Comparison of ENCODE assay signal across 1 mouse cellular context in the genomic region with DNA sequence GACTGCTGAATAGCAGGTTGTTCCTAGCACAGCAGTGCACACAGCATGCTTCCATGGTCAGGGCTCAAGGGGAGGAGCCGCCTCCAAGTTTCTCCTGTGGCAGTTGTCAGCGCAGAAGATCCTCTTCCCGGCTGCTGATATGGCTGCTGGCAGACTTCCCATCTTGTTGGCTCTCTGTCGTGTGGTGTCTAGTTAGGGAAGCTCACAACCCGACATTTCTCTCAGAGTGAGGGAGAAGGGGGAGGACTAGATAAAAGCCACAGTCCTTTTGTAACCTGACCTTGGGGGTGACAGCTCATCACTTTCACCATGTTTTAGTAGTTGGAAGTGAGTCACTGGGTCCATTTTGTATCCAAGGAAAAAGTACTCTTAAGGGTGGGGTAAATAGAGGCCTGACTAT.
TF ChIP-seq lines count a peak whose summit lies in the region.

No protein-coding gene starts in this region.

TF ChIP-seq in MEL, 35 proteins besides CTCF, POLR2A, EP300 and RAD21 (continued from another document):
- peak; percentile 69; the same call in 1 of the 2 replicates for TF ChIP-seq ELF1 (IDR thresholded peaks at IDR 0.05; ENCODE audit: low read depth, low read length)
- TF ChIP-seq ETS1 (IDR thresholded peaks at IDR 0.05; ENCODE audit: low read depth, low read length) = peak; percentile 92
- TF ChIP-seq MEF2A (IDR thresholded peaks at IDR 0.05; ENCODE audit: extremely low read depth, insufficient replicate concordance, low read depth, low read length, poor library complexity, severe bottlenecking) = no peak; the same call in 1 of the 2 replicates
- TF ChIP-seq ZC3H11A (IDR thresholded peaks at IDR 0.05; ENCODE audit: low read depth, low read length) = no peak
- TF ChIP-seq TCF12 (IDR thresholded peaks at IDR 0.05; ENCODE audit: low read depth, low read length) = peak; percentile 84
- TF ChIP-seq MAFK (IDR thresholded peaks at IDR 0.05; ENCODE audit: borderline replicate concordance, low read depth, low read length) = peak; percentile 61; the same call in 1 of the 2 replicates
- no peak; the same call in 1 of the 2 replicates for TF ChIP-seq SMC3 (IDR thresholded peaks at IDR 0.05; ENCODE audit: low read depth, low read length)
- TF ChIP-seq JUND (IDR thresholded peaks at IDR 0.05; ENCODE audit: low read depth, low read length) = no peak; the same call in 1 of the 2 replicates
- TF ChIP-seq SIN3A (IDR thresholded peaks at IDR 0.05; ENCODE audit: low read length) = peak; percentile 83
- peak; percentile 79 for TF ChIP-seq MXI1 (IDR thresholded peaks at IDR 0.05; ENCODE audit: low read depth, low read length)
- no peak for TF ChIP-seq KAT2A (conservative IDR thresholded peaks at IDR 0.05; ENCODE audit: low read depth, low read length)
- TF ChIP-seq TBP (IDR thresholded peaks at IDR 0.05; ENCODE audit: low read depth, low read length) = 0 out of 2 replicates have a peak, but pooled peaks have one; percentile 38
- peak; percentile 17; the same call in 1 of the 2 replicates for TF ChIP-seq NRF1 (IDR thresholded peaks at IDR 0.05; ENCODE audit: insufficient read depth, low read depth, low read length, poor library complexity, severe bottlenecking)
TF ChIP-seq in MEL: peak in this region for 16.
